Mouse (Mus musculus): ENCODE results near the gene Vsig8. TPM values are rescaled to one million over a fixed set of nuclear protein-coding genes. Genes with fewer than 3 reads are reported as not detected.
A peak's percentile ranks its signal among the peaks of the same experiment; 100 is the strongest.

Gene Vsig8
- 0.75 and 0.90 TPM in 2 replicates for polyA plus RNA-seq (2014; fragmentation: Nextera tagmentation; extraction: Ambion mirVana)

DNA sequence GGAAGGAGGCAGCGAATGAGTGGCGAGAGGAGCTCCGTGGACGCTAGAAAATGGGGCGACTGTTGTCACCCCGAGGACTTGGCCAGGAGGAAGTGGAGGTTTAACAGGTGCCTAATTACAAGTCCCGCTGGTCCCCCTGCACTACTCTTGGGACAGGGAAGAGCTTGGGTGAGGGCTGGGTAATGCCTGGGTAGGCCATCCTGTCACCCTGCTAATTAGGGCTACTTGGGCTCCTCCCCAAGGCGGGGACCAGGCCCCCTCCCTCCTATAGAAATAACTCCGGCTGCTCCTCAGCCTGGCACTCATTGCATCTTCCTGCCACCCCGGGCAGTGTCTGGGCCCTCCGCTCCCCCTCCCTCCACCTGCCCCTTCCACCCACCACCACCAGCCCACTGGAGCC is at the start of gene Vsig8:
Gene Vsig8 (plus strand): TSS at position 301 of the 400 bp plus-strand sequence.
- 86% methylated on average over 11 of the region's 11 CpGs for WGBS
- Histone ChIP-seq H3K9me3 (ENCODE audit: control insufficient read depth, low read length) (no peaks in the 10 kb centered on the region), H3K9ac (no peak within 1 kb of the TSS), H3K4me1 (replicated peaks; ENCODE audit: control insufficient read depth, insufficient read depth, low read length) (peaks cover 8% of the 10 kb centered on the region), H3K36me3 (replicated peaks; ENCODE audit: control insufficient read depth, insufficient read depth) (no peaks in the 10 kb centered on the region), H3K4me2 (replicated peaks) (no peak within 1 kb of the TSS), H3K4me3 (replicated peaks; ENCODE audit: low read length) (no peak within 1 kb of the TSS), H3K27ac (no peak within 1 kb of the TSS), H3K27me3 (ENCODE audit: control insufficient read depth, insufficient read depth, low read length) (peaks cover 7% of the 10 kb centered on the region)
- ATAC-seq (ENCODE audit: low FRiP score) (no peak), DNase-seq (ENCODE audit: low spot score) (no peak)

DNA sequence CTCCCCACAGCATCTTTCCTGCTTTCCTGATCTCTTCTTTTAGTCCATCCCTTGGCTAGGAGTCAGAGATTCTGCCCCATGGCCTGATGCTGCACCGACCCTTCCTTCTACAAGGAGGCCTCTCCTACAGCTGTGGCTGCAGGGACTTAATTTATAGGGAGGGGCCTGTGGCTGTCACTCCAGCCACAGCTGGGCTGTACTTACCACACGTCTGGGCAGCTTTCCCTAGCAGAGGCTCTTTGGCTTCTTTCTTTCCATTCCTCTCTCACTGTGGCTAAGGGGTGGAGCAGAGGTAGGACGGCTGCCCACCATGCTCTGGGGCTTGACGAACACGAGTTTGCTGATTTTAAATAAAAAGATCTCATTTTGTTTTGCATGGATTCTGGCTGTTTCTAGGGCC is 48.7 kb upstream of the Vsig8 start:
- ATAC-seq (ENCODE audit: low FRiP score) (no peak), DNase-seq (ENCODE audit: low spot score) (no peak)
- Histone ChIP-seq H3K9ac (no peak overlapping the region), H3K9me3 (ENCODE audit: control insufficient read depth, low read length) (no peaks in the 10 kb centered on the region), H3K4me1 (replicated peaks; ENCODE audit: control insufficient read depth, insufficient read depth, low read length) (peaks cover 21% of the 10 kb centered on the region), H3K4me3 (replicated peaks; ENCODE audit: low read length) (no peak overlapping the region), H3K27ac (no peak overlapping the region), H3K4me2 (replicated peaks) (no peak overlapping the region), H3K27me3 (ENCODE audit: control insufficient read depth, insufficient read depth, low read length) (peaks cover 5% of the 10 kb centered on the region), H3K36me3 (replicated peaks; ENCODE audit: control insufficient read depth, insufficient read depth) (no peaks in the 10 kb centered on the region)
- 60% methylated on average over 5 of the region's 5 CpGs for WGBS

DNA sequence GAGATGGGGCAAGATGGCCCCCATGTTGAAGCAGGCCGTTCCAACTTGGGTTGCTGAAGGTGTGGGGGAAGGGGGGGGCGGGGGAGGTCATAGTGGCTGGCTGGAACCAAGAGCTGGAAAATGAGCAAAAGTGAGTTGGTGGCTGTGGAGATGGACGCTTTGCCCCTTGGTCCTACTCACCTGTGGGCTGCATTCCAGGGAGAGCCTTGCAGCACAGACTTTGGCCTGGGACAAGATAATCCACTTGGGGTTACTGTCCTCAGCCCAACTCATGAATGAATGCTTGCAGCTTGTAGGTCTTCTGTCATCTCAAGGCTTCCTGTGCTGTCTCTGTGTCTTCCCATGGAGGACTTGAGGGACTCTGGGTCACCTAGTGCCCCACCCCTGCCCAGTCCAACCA is 48.0 kb upstream of the Vsig8 start:
- ATAC-seq (ENCODE audit: low FRiP score) = no peak
- Histone ChIP-seq H3K4me2 (replicated peaks) (no peak overlapping the region), H3K9me3 (ENCODE audit: control insufficient read depth, low read length) (no peaks in the 10 kb centered on the region), H3K27ac (no peak overlapping the region), H3K4me3 (replicated peaks; ENCODE audit: low read length) (no peak overlapping the region), H3K9ac (no peak overlapping the region), H3K4me1 (replicated peaks; ENCODE audit: control insufficient read depth, insufficient read depth, low read length) (peaks cover 14% of the 10 kb centered on the region; the same call in 1 of the 2 replicates), H3K27me3 (ENCODE audit: control insufficient read depth, insufficient read depth, low read length) (no peaks in the 10 kb centered on the region), H3K36me3 (replicated peaks; ENCODE audit: control insufficient read depth, insufficient read depth) (no peaks in the 10 kb centered on the region)
- 94% methylated on average over 3 of the region's 3 CpGs for WGBS
- no peak for DNase-seq (ENCODE audit: low spot score)

DNA sequence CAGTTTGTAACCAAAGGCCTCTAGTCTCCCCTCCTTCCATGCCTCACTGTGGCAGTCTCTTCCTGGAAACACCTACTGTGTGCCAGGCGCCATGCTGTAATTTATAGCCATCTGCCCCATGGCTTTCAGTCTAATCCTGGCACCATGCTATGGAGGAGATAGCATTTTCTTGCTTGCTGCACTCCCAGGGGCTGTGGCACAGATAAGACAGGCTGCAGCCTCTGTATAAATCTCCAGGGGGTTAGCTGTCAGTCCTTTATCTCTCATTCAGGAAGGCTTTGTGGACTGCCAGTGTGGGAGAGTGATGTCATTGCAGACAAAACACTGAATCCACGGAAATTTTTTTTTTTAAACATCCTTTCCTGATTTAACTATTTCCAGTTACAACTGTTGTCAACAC is 47.6 kb upstream of the Vsig8 start:
- Histone ChIP-seq H3K36me3 (replicated peaks; ENCODE audit: control insufficient read depth, insufficient read depth) (no peaks in the 10 kb centered on the region), H3K27ac (no peak overlapping the region), H3K4me3 (replicated peaks; ENCODE audit: low read length) (no peak overlapping the region), H3K27me3 (ENCODE audit: control insufficient read depth, insufficient read depth, low read length) (no peaks in the 10 kb centered on the region), H3K4me1 (replicated peaks; ENCODE audit: control insufficient read depth, insufficient read depth, low read length) (peaks cover 14% of the 10 kb centered on the region; the same call in 1 of the 2 replicates), H3K9ac (no peak overlapping the region), H3K9me3 (ENCODE audit: control insufficient read depth, low read length) (no peaks in the 10 kb centered on the region), H3K4me2 (replicated peaks) (no peak overlapping the region)
- DNase-seq (ENCODE audit: low spot score) (no peak), ATAC-seq (ENCODE audit: low FRiP score) (no peak)
- WGBS = 44% methylated on average over 2 of the region's 2 CpGs

DNA sequence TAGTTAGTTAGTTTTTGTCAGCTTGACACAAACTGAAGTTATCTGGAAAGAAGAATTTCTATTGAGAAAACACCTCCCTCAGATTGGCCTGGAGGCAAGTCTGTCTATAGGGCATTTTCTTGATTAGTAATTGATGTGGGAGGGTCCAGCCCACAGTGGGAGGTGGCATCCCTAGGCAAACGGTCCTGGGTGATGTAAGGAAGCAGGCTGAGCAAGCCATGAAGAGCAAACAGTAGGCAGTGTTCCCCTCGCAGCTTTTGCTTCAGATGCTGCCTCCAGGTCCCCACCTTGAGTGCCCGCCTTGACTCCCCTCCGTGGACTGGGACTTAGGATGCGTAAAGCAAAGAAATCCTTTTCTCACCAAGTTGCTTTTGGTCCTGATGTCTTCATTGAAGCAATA is 46.5 kb upstream of the Vsig8 start:
- no peak overlapping the region for H3K4me2 ChIP-seq (replicated peaks)
- 0 out of 2 replicates have a peak, but pooled peaks cover 7% of the 10 kb centered on the region for H3K4me1 ChIP-seq (replicated peaks; ENCODE audit: control insufficient read depth, insufficient read depth, low read length)
- H3K9me3 ChIP-seq (ENCODE audit: control insufficient read depth, low read length) = no peaks in the 10 kb centered on the region
- no peak overlapping the region for H3K4me3 ChIP-seq (replicated peaks; ENCODE audit: low read length)
- no peaks in the 10 kb centered on the region for H3K27me3 ChIP-seq (ENCODE audit: control insufficient read depth, insufficient read depth, low read length)
- WGBS = 80% methylated on average over 5 of the region's 5 CpGs
- DNase-seq (ENCODE audit: low spot score) = no peak
- no peak for ATAC-seq (ENCODE audit: low FRiP score)
- H3K36me3 ChIP-seq (replicated peaks; ENCODE audit: control insufficient read depth, insufficient read depth) = no peaks in the 10 kb centered on the region
- no peak overlapping the region for H3K27ac ChIP-seq
- no peak overlapping the region for H3K9ac ChIP-seq

DNA sequence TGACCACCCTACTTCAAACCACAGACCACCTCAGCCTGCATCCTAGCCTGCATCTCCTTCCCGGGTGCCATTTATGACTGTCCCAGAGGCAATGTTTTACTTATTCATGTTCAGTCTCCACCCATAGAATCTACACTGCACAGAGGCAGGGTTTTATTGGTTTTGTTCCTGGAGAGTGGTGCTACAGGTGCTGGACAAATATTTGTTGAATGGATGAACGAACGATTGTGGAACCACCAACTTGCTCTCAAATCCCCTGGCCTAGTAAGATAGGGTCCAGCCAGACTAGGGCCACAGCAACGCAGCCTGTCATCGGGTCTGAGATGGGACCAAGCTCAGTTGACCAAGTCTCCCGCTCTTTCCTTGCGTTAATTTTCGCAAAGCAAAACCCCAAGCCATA is 45.8 kb upstream of the Vsig8 start:
- 0 out of 2 replicates have a peak, but pooled peaks cover 4% of the 10 kb centered on the region for H3K4me1 ChIP-seq (replicated peaks; ENCODE audit: control insufficient read depth, insufficient read depth, low read length)
- DNase-seq (ENCODE audit: low spot score) = no peak
- H3K27me3 ChIP-seq (ENCODE audit: control insufficient read depth, insufficient read depth, low read length) = no peaks in the 10 kb centered on the region
- no peak overlapping the region for H3K9ac ChIP-seq
- WGBS = 47% methylated on average over 8 of the region's 8 CpGs
- H3K9me3 ChIP-seq (ENCODE audit: control insufficient read depth, low read length) = no peaks in the 10 kb centered on the region
- no peak for ATAC-seq (ENCODE audit: low FRiP score)
- no peaks in the 10 kb centered on the region for H3K36me3 ChIP-seq (replicated peaks; ENCODE audit: control insufficient read depth, insufficient read depth)
- H3K4me3 ChIP-seq (replicated peaks; ENCODE audit: low read length) = no peak overlapping the region
- no peak overlapping the region for H3K27ac ChIP-seq
- H3K4me2 ChIP-seq (replicated peaks) = no peak overlapping the region

DNA sequence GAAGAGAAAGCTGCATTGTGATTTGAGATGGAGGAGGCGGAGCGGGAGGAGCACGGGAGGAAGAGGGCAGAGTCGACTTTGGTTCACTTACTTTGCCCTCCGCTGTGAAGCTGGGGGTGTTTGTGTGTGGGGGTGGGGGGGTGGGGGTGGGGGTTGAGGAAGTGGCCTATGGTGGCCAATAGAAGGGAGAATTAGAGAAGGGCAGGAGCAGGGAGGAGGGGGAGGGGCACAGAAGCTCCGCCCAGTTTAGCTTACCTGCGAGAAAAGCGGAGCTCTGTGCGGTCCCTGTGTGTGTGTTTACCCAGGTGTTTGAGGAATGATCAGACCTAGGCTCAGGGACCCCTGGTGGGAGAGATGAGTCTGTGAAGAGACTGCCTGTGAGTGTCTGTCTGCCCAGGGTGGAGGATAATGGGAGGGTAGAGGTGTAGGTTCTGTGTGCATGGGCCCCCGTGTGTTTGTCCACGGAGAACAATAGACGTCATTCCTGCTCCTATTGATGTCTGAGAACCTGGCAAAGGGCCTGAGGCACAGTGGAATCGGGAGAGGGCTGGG is 45.2 kb upstream of the Vsig8 start:
- H3K4me3 ChIP-seq (replicated peaks; ENCODE audit: low read length) = no peak overlapping the region
- no peak overlapping the region for H3K27ac ChIP-seq
- 0 out of 2 replicates have a peak, but pooled peaks cover 4% of the 10 kb centered on the region for H3K4me1 ChIP-seq (replicated peaks; ENCODE audit: control insufficient read depth, insufficient read depth, low read length)
- no peak overlapping the region for H3K4me2 ChIP-seq (replicated peaks)
- no peak overlapping the region for H3K9ac ChIP-seq
- H3K9me3 ChIP-seq (ENCODE audit: control insufficient read depth, low read length) = no peaks in the 10 kb centered on the region
- H3K27me3 ChIP-seq (ENCODE audit: control insufficient read depth, insufficient read depth, low read length) = no peaks in the 10 kb centered on the region
- DNase-seq (ENCODE audit: low spot score) (no peak), ATAC-seq (ENCODE audit: low FRiP score) (peak; percentile 32; the same call in 1 of the 2 replicates)
- WGBS = 30% methylated on average over 13 of the region's 13 CpGs
- no peaks in the 10 kb centered on the region for H3K36me3 ChIP-seq (replicated peaks; ENCODE audit: control insufficient read depth, insufficient read depth)

DNA sequence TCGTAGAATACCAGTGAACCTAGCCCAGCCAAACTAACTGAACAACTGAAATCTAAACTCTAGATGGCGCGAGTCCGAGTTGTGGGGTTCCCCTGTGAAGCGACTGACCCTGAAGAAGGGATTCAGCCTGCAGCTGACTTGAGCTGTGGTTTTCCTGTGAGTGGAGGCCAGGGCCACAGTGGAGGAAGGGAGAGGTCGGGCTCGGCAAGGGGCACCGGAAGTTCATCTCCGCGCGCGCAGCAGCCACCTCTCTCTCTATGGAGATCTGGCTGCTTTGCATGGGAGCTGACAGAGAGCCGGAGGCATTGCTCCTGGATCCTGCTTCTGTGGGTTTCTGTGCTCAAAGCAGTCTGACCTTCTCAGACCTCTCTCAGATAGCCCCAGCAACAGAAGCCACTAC is 42.8 kb upstream of the Vsig8 start:
- DNase-seq (ENCODE audit: low spot score) (no peak), ATAC-seq (ENCODE audit: low FRiP score) (no peak)
- peaks cover 5% of the 10 kb centered on the region; the same call in 1 of the 2 replicates for H3K9me3 ChIP-seq (ENCODE audit: control insufficient read depth, low read length)
- H3K4me1 ChIP-seq (replicated peaks; ENCODE audit: control insufficient read depth, insufficient read depth, low read length) = 0 out of 2 replicates have a peak, but pooled peaks cover 7% of the 10 kb centered on the region
- no peaks in the 10 kb centered on the region for H3K36me3 ChIP-seq (replicated peaks; ENCODE audit: control insufficient read depth, insufficient read depth)
- H3K27me3 ChIP-seq (ENCODE audit: control insufficient read depth, insufficient read depth, low read length) = no peaks in the 10 kb centered on the region
- H3K9ac ChIP-seq = no peak overlapping the region
- no peak overlapping the region for H3K4me3 ChIP-seq (replicated peaks; ENCODE audit: low read length)
- no peak overlapping the region for H3K27ac ChIP-seq
- WGBS = 31% methylated on average over 13 of the region's 13 CpGs
- peak overlapping the region; percentile 17; the same call in 1 of the 2 replicates for H3K4me2 ChIP-seq (replicated peaks)

DNA sequence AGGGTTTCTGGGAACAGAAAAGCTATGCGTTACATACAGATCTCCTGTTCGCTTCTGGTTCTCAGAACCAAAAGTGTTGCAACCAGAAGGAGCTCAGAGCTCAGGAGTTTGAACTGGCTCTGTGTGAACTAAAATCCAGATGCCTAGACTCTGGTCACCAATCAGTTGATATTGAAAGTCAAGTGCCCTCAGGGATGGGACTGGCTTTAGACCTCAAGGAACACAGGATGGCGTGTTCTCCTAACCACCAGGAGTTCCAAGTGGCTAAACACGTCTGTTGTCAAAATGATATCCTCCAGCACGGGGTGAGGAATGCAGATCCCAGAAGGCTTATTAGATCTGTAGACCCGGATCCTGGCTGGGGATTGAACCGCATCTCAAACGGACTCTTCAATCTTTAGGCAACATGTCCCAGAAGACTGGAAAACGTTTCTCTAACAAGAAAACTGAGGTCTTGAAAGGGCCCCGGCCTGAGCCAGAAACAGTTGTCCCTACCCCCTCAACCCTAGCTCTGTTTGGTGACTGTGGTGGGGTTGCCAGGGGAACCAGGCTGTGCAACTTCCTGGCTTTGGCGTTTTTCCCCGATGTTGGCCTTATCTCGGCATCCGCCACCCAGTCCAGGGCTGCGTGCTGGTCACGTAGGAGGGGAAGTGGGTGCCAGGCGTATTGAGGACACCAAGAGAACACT is 42.1 kb upstream of the Vsig8 start:
- H3K4me2 ChIP-seq (replicated peaks) = no peak overlapping the region
- no peak overlapping the region for H3K9ac ChIP-seq
- H3K27ac ChIP-seq = no peak overlapping the region
- peaks cover 7% of the 10 kb centered on the region; the same call in 1 of the 2 replicates for H3K9me3 ChIP-seq (ENCODE audit: control insufficient read depth, low read length)
- no peak overlapping the region for H3K4me3 ChIP-seq (replicated peaks; ENCODE audit: low read length)
- WGBS = 72% methylated on average over 17 of the region's 17 CpGs
- no peaks in the 10 kb centered on the region for H3K27me3 ChIP-seq (ENCODE audit: control insufficient read depth, insufficient read depth, low read length)
- no peaks in the 10 kb centered on the region for H3K36me3 ChIP-seq (replicated peaks; ENCODE audit: control insufficient read depth, insufficient read depth)
- peak; percentile 41; the same call in 1 of the 2 replicates for ATAC-seq (ENCODE audit: low FRiP score)
- DNase-seq (ENCODE audit: low spot score) = no peak
- 0 out of 2 replicates have a peak, but pooled peaks cover 7% of the 10 kb centered on the region for H3K4me1 ChIP-seq (replicated peaks; ENCODE audit: control insufficient read depth, insufficient read depth, low read length)
